Mouse (Mus musculus) myocyte (in vitro differentiated cells): ENCODE measurements around the gene Pip4p1. TPM values are rescaled to one million over a fixed set of nuclear protein-coding genes. Genes with fewer than 3 reads are reported as not detected.
"Not testable (repeated sequence)": the region's sequence is repeated elsewhere in the genome, so short reads cannot be mapped to it uniquely, and the experiment has no call there.

ENCODE experiments used
- H3K27me3 ChIP-seq: one replicate; pipeline ENCODE4 v1.6.1; 2011; ENCODE audit not compliant: control insufficient read depth, insufficient read depth, insufficient read length
- H3K36me3 ChIP-seq: one replicate; pipeline ENCODE4 v1.6.1; 2011; ENCODE audit not compliant: control insufficient read depth, insufficient read depth
- H3K4me2 ChIP-seq: one replicate; pipeline ENCODE4 v1.6.1; 2011; ENCODE audit warnings: low read depth, control low read depth
- H3K4me3 ChIP-seq: one replicate; pipeline ENCODE4 v1.5.1; 2011; ENCODE audit warnings: mild to moderate bottlenecking, control low read depth, moderate library complexity
- H3K79me2 ChIP-seq: one replicate; pipeline ENCODE4 v1.6.1; 2011; ENCODE audit not compliant: control insufficient read depth, insufficient read depth
- H3ac ChIP-seq: one replicate; pipeline ENCODE4 v1.6.1; 2011; ENCODE audit not compliant: control insufficient read depth, insufficient read length
- CEBPB ChIP-seq: IDR thresholded peaks from 2 replicates; pipeline ENCODE4 v1.6.1; 2011; ENCODE audit warnings: mild to moderate bottlenecking, moderate library complexity; ENCODE audit not compliant: poor library complexity, insufficient read depth, severe bottlenecking
- E2F4 ChIP-seq: IDR thresholded peaks from one replicate; pipeline ENCODE4 v1.6.1; 2011; ENCODE audit warnings: mild to moderate bottlenecking, control low read depth, moderate library complexity; ENCODE audit not compliant: insufficient read depth
- MAX ChIP-seq: IDR thresholded peaks from one replicate; pipeline ENCODE4 v1.6.1; 2011; ENCODE audit warnings: low read depth, mild to moderate bottlenecking, control low read depth
- MYOD1 ChIP-seq, 3 experiments: IDR thresholded peaks; one replicate each; pipeline ENCODE4 v1.6.1; 2011; ENCODE audit warnings: control low read depth in 2 of 3, low read depth in 2 of 3, mild to moderate bottlenecking in 2 of 3, moderate library complexity in 1 of 3; ENCODE audit not compliant: insufficient read length in 2 of 3, control insufficient read depth in 1 of 3
- MYOG ChIP-seq, 3 experiments: IDR thresholded peaks; one replicate each; pipeline ENCODE4 v1.6.1; 2011; ENCODE audit warnings: control low read depth in 2 of 3, low read depth in 2 of 3, mild to moderate bottlenecking in 2 of 3; ENCODE audit not compliant: insufficient read length in 2 of 3, control insufficient read depth in 1 of 3, insufficient read depth in 1 of 3
- POLR2A ChIP-seq: IDR thresholded peaks from one replicate; pipeline ENCODE4 v1.6.1; 2011; ENCODE audit warnings: low read depth, mild to moderate bottlenecking, control low read depth, moderate library complexity; ENCODE audit not compliant: insufficient read length
- POLR2AphosphoS2 ChIP-seq: IDR thresholded peaks from one replicate; pipeline ENCODE4 v1.6.1; 2011; ENCODE audit warnings: low read depth, control low read depth; ENCODE audit not compliant: insufficient read length
- REST ChIP-seq: IDR thresholded peaks from one replicate; pipeline ENCODE4 v1.6.1; 2011; ENCODE audit warnings: mild to moderate bottlenecking, control low read depth, moderate library complexity; ENCODE audit not compliant: insufficient read depth, insufficient read length
- SRF ChIP-seq: IDR thresholded peaks from one replicate; pipeline ENCODE4 v1.6.1; 2011; ENCODE audit warnings: low read depth; ENCODE audit not compliant: control insufficient read depth, insufficient read length
- TCF12 ChIP-seq: IDR thresholded peaks from one replicate; pipeline ENCODE4 v1.6.1; 2011; ENCODE audit warnings: mild to moderate bottlenecking, control low read depth; ENCODE audit not compliant: poor library complexity, insufficient read depth, severe bottlenecking
- TCF3 ChIP-seq: IDR thresholded peaks from one replicate; pipeline ENCODE4 v1.6.1; 2011; ENCODE audit warnings: low read depth, control low read depth; ENCODE audit not compliant: insufficient read length
- USF1 ChIP-seq: IDR thresholded peaks from one replicate; pipeline ENCODE4 v1.6.1; 2011; ENCODE audit warnings: low read depth, mild to moderate bottlenecking, control low read depth, moderate library complexity
- polyA plus RNA-seq: library from polyadenylated mRNA; unstranded; fragments of >200 nt; fragmentation: generic; extraction: Trizol; gene quantifications from one replicate; pipeline ENCODE4 v1.2.1, GENCODE M21; 2012; ENCODE audit warnings: missing spikeins

Gene Pip4p1
- 71.3 TPM for polyA plus RNA-seq

DNA sequence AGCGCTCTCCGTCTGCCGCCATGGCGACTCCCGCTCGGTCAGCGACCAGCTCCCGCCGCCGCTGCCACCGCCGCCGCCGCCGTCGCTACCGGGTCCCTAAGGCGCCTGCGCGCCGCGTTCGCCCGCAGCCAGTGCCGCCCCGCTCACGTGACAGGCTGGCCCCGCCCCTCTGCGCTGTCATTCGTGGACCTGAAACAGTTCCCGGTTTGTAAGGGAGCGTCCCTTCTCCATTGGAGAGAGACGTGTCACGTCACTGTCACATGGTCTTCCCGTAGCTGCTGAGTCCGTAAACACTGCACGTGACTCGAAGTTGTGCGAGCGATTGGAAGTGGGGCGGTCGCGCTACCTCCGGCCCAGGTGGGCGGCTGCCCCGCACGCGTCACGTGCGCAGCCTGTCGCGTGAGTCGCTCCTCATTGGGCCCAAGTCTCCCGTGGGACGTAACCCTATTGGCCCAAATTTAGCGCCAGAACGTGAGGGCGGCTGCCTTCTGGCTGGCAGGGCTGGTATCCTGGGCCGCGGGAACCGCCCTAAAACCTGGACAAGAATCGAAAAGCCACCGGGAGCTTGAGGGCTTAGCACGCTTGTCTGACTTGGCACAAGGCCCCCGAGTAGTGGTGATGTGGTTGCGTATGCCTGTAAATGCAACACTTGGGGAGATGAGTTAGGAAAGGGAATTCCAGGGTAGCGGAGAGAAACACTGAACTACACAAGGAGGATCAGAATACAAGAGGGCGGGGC lies at the start of gene Pip4p1, which contains the start of gene Pnp:
Pip4p1 (minus strand) TSS at position 103 of the 739 bp plus-strand sequence.
Pnp (plus strand) TSS at position 329 of the 739 bp plus-strand sequence.
- TF ChIP-seq CEBPB (no peak), E2F4 (peak; percentile 33), POLR2AphosphoS2 (peak; percentile 67), MYOD1 (IDR thresholded peaks at IDR 0.05; ENCODE audit: control insufficient read depth in 1 of 3, insufficient read length in 2 of 3, low read depth in 2 of 3) (peak in 2 of 3 experiments; percentile 21 to 45), MAX (no peak), POLR2A (peak; percentile 83), TCF3 (no peak), USF1 (peak; percentile 98), REST (no peak), SRF (peak; percentile 70), TCF12 (no peak), MYOG (IDR thresholded peaks at IDR 0.05; ENCODE audit: control insufficient read depth in 1 of 3, insufficient read depth in 1 of 3, insufficient read length in 2 of 3, low read depth in 2 of 3) (peak in 2 of 3 experiments; percentile 41 to 46)
- Histone ChIP-seq H3ac (peak within 1 kb of the TSS; percentile 56), H3K4me2 (peak within 1 kb of the TSS; percentile 94), H3K36me3 (peaks cover 24% of the 10 kb centered on the region), H3K79me2 (peaks cover 38% of the 10 kb centered on the region), H3K27me3 (no peaks in the 10 kb centered on the region), H3K4me3 (peak within 1 kb of the TSS; percentile 43)

DNA sequence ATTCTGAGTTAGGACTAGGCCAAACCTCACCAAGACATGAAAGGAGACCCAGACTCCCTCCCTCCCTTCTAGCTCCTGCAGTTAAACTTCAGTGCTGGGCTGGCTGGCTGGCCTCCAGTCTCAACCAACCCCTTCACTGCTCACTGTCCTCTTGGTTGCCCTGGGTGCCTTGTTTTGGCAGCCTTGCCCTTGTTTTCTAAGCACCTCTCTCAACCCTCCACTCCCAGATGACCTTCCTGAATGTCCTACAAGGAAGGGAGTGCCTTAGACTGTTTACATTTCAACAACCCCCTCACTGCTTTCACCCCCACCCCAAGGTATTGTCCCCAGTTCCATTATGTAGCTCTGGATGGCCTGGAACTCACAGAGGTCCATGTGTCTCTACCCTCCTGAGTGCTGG lies 49.0 kb upstream of the Pip4p1 start:
- Histone ChIP-seq H3K4me2 (no peak overlapping the region), H3ac (no peak overlapping the region), H3K79me2 (no peaks in the 10 kb centered on the region), H3K27me3 (no peaks in the 10 kb centered on the region), H3K36me3 (no peaks in the 10 kb centered on the region), H3K4me3 (no peak overlapping the region)
- TF ChIP-seq CEBPB (no peak), POLR2A (no peak), REST (no peak), TCF12 (no peak), E2F4 (no peak)

DNA sequence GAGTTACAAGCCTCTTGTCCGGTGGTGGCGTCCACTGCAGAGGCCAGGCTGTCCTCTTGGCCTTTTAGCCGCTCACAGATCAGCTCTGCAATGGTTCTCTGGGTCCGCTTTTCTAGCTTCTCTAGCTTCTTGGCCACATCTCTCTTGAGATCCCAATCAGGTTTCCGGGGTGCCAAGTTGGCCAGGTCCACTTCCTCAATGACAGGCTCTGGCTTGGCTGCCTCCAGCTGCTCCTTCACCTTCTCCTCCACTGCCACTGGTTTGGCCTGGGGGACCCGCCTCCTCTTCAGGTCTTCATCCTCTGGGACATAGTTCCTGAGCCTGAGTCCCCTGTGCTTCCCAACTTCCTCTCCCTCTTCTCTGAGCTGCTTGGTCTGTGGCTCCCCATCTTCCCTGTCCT lies 47.8 kb upstream of the Pip4p1 start:
- not testable (repeated sequence) for H3K79me2 ChIP-seq, H3K36me3 ChIP-seq

DNA sequence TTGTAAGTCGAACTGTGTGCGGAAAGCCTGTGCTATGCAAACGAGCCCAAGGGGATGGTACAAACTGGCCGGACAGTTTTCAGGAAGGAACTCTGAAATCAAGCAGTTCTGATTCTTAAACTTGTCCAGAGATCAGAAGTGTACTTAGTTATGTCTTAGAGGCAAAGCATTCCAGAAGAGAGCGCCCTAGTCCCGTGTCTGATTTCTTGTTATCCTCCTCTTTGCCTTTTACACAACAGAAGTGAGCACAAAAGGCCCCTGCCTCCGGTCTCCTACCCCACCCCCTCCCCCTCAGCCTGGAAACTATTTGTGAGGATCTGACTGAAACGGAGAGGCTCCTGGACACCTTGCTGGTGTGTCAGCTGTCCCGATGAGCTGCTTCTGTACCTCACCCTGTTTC lies 46.0 kb upstream of the Pip4p1 start:
- Histone ChIP-seq H3K4me3 (no peak overlapping the region), H3K4me2 (no peak overlapping the region), H3K27me3 (no peaks in the 10 kb centered on the region), H3ac (no peak overlapping the region), H3K79me2 (no peaks in the 10 kb centered on the region), H3K36me3 (no peaks in the 10 kb centered on the region)
- TF ChIP-seq E2F4, result no peak
- no peak for TF ChIP-seq TCF12
- TF ChIP-seq TCF3, result no peak
- no peak for TF ChIP-seq POLR2A
- no peak for TF ChIP-seq MYOD1 (IDR thresholded peaks at IDR 0.05; ENCODE audit: control insufficient read depth in 1 of 3, insufficient read length in 2 of 3, low read depth in 2 of 3)
- no peak for TF ChIP-seq SRF
- no peak for TF ChIP-seq MAX
- TF ChIP-seq MYOG (IDR thresholded peaks at IDR 0.05; ENCODE audit: control insufficient read depth in 1 of 3, insufficient read depth in 1 of 3, insufficient read length in 2 of 3, low read depth in 2 of 3), result no peak
- no peak for TF ChIP-seq REST
- TF ChIP-seq POLR2AphosphoS2, result no peak
- TF ChIP-seq CEBPB, result no peak
- no peak for TF ChIP-seq USF1

More for the DNA sequence above, 47.8 kb upstream of the Pip4p1 start:
- not testable (repeated sequence) for H3ac ChIP-seq, H3K27me3 ChIP-seq, H3K4me3 ChIP-seq, H3K4me2 ChIP-seq

DNA sequence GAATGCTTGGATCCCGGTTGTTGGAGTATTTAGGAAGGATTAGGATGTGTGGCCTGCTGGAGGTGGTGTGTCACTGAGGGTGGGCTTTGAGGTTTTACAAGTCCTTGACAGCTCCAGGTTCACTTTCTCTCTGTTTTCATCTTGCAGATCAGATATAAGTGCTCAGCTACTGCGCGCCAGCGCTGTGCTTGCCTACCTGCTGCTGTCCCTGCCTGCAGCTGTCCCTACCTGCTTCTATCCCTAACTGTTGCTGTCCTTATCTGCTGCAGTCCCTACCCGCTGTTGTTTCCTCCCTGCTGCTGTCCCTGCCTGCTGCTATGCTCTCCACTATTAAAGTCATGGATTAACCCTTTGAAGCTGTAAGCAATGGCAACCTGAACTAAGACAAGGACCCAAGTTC lies 44.3 kb upstream of the Pip4p1 start:
- Histone ChIP-seq H3K4me3 (no peak overlapping the region), H3K36me3 (no peaks in the 10 kb centered on the region), H3K79me2 (no peaks in the 10 kb centered on the region), H3K4me2 (no peak overlapping the region), H3ac (no peak overlapping the region), H3K27me3 (no peaks in the 10 kb centered on the region)
- no peak for TF ChIP-seq MYOD1 (IDR thresholded peaks at IDR 0.05; ENCODE audit: control insufficient read depth in 1 of 3, insufficient read length in 2 of 3, low read depth in 2 of 3)

DNA sequence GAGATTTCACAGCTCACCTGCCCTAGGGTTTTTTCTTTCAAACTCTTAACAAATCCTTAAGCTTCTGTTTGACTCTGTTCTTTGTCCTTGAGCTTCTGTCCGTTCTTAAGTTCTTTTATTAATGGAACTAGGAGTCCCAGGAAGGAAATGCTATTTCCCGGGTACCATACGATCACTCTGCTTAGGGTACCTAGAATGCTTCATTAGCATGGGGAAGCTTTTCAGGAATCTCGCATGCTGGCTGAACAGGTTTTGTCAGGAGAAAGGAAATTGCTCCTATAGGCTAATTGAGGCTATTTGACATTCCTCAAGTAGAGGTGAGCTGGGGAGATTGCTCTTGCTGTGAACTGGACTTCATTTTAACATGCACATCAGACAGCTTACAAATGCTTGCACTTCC lies 43.0 kb upstream of the Pip4p1 start:
- no peaks in the 10 kb centered on the region for H3K27me3 ChIP-seq
- TF ChIP-seq E2F4 (no peak), POLR2A (no peak), POLR2AphosphoS2 (no peak), TCF12 (no peak), USF1 (no peak), REST (no peak)
- no peak overlapping the region for H3K4me2 ChIP-seq
- H3ac ChIP-seq, result no peak overlapping the region
- H3K79me2 ChIP-seq, result no peaks in the 10 kb centered on the region
- H3K4me3 ChIP-seq, result no peak overlapping the region
- no peaks in the 10 kb centered on the region for H3K36me3 ChIP-seq

DNA sequence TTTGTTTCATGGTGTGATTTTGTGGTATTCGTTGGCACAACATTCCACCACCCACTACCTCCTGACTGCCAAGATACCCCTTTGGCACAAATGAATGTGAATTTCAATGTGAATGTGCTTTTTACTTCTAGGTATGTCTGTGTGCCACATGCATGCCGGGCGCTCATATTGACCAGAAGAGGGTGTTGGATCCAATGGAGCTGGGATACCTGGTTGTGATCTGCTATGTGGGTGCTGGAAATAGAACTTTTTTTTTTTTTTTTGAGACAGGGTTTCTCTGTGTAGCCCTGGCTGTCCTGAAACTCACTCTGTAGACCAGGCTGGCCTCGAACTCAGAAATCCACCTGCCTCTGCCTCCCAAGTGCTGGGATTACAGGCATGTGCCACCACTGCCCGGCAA lies 42.4 kb upstream of the Pip4p1 start:
- not testable (repeated sequence) for H3K79me2 ChIP-seq, H3K27me3 ChIP-seq, H3K4me2 ChIP-seq, H3K36me3 ChIP-seq, H3ac ChIP-seq, H3K4me3 ChIP-seq
